Mouse (Mus musculus) lung, embryonic 15.5 days (tissue): ENCODE measurements around the gene Xlr3a. TPM values are rescaled to one million over a fixed set of nuclear protein-coding genes. Genes with fewer than 3 reads are reported as not detected.

Experiments
- ATAC-seq: fragments of 200-750 bp; cut with Nextera tagmentation; 2 replicates; pipeline ENCODE4 v1.8.0; 2017; ENCODE audit warnings: moderate number of reproducible peaks, borderline replicate concordance; ENCODE audit not compliant: low FRiP score, low TSS enrichment; ENCODE audit errors: extremely low read depth
- H3K27ac ChIP-seq: fragments of 300-500 bp; sonication (generic); 2 replicates; pipeline ENCODE4 v1.5.1; 2015; ENCODE audit warnings: moderate library complexity, mild to moderate bottlenecking, inconsistent platforms
- H3K27me3 ChIP-seq: fragments of 300-500 bp; sonication (generic); 2 replicates; pipeline ENCODE4 v1.6.1; 2015; ENCODE audit warnings: inconsistent platforms
- H3K36me3 ChIP-seq: fragments of 300-500 bp; sonication (generic); 2 replicates; pipeline ENCODE4 v1.6.1; 2015; ENCODE audit warnings: inconsistent platforms
- H3K4me1 ChIP-seq: fragments of 300-500 bp; sonication (generic); 2 replicates; pipeline ENCODE4 v1.6.1; 2015; ENCODE audit warnings: inconsistent platforms
- H3K4me2 ChIP-seq: fragments of 300-500 bp; sonication (generic); 2 replicates; pipeline ENCODE4 v1.6.1; 2015; ENCODE audit warnings: inconsistent platforms, mild to moderate bottlenecking, moderate library complexity
- H3K4me3 ChIP-seq: fragments of 300-500 bp; sonication (generic); 2 replicates; pipeline ENCODE4 v1.5.1; 2015; ENCODE audit warnings: mild to moderate bottlenecking, inconsistent platforms
- H3K9ac ChIP-seq: fragments of 300-500 bp; sonication (generic); 2 replicates; pipeline ENCODE4 v1.6.1; 2015; ENCODE audit warnings: inconsistent platforms
- H3K9me3 ChIP-seq: fragments of 300-500 bp; sonication (generic); 2 replicates; pipeline ENCODE4 v1.6.1; 2016; ENCODE audit warnings: inconsistent platforms
- WGBS: fragments of 180-500 bp; shearing (Covaris S2); methylation state at CpG from one replicate; pipeline ENCODE4 v1.1.7; 2015; 5-methylcytosine and 5-hydroxymethylcytosine counted together
- polyA plus RNA-seq: library from polyadenylated mRNA; unstranded; fragments of >200 nt; fragmentation: Nextera tagmentation; extraction: Ambion mirVana; gene quantifications from 2 replicates; pipeline ENCODE4 v1.2.1, GENCODE M21; 2015

Xlr3a gene
- polyA plus RNA-seq, 1 experiment from 2014 or later, result 2.2 TPM

- no peak overlapping the region for H3K4me3 ChIP-seq
- no peak overlapping the region for H3K9ac ChIP-seq
- no peaks in the 10 kb centered on the region for H3K27me3 ChIP-seq
- 15% methylated on average over 14 of the region's 14 CpGs for WGBS
- H3K27ac ChIP-seq, result no peak overlapping the region
- H3K4me2 ChIP-seq, result no peak overlapping the region; the same call in 1 of the 2 replicates
- ATAC-seq, result peak; percentile 92
- no peaks in the 10 kb centered on the region for H3K36me3 ChIP-seq
- H3K9me3 ChIP-seq, result no peaks in the 10 kb centered on the region
- no peaks in the 10 kb centered on the region for H3K4me1 ChIP-seq
Observed at GRCm38 (mm10) chrX:73053860-73054563, 42.9 kb downstream of the Xlr3a start.

- H3K9me3 ChIP-seq, result no peaks in the 10 kb centered on the region
- ATAC-seq, result no peak
- H3K4me3 ChIP-seq, result no peak overlapping the region
- H3K27ac ChIP-seq, result no peak overlapping the region
- H3K9ac ChIP-seq, result no peak overlapping the region
- H3K4me1 ChIP-seq, result no peaks in the 10 kb centered on the region
- H3K4me2 ChIP-seq, result no peak overlapping the region
- H3K27me3 ChIP-seq, result 0 out of 2 replicates have a peak, but pooled peaks cover 4% of the 10 kb centered on the region
- 79% methylated on average over 12 of the region's 12 CpGs for WGBS
- H3K36me3 ChIP-seq, result no peaks in the 10 kb centered on the region
Observed at GRCm38 (mm10) chrX:73039666-73040065, 57.2 kb downstream of the Xlr3a start.

- H3K27ac ChIP-seq, result no peak overlapping the region
- H3K4me3 ChIP-seq, result no peak overlapping the region
- 0 out of 2 replicates have a peak, but pooled peaks cover 4% of the 10 kb centered on the region for H3K27me3 ChIP-seq
- no peak for ATAC-seq
- H3K9ac ChIP-seq, result no peak overlapping the region
- H3K4me1 ChIP-seq, result no peaks in the 10 kb centered on the region
- H3K36me3 ChIP-seq, result no peaks in the 10 kb centered on the region
- no peak overlapping the region for H3K4me2 ChIP-seq
- no peaks in the 10 kb centered on the region for H3K9me3 ChIP-seq
- WGBS, result 82% methylated on average over 8 of the region's 8 CpGs
Observed at GRCm38 (mm10) chrX:73038831-73039230, 58.1 kb downstream of the Xlr3a start.

GRCm38 (mm10) chrX:73037003-73037402 lies 59.9 kb downstream of the Xlr3a start, which contains the start of gene Pnma5:
TSS of gene Pnma5 (minus strand) at chrX:73037103.
- H3K4me2 ChIP-seq, result no peak within 1 kb of the TSS
- ATAC-seq, result no peak
- H3K27ac ChIP-seq, result no peak within 1 kb of the TSS
- H3K9ac ChIP-seq, result no peak within 1 kb of the TSS
- H3K36me3 ChIP-seq, result no peaks in the 10 kb centered on the region
- H3K4me1 ChIP-seq, result no peaks in the 10 kb centered on the region
- H3K9me3 ChIP-seq, result no peaks in the 10 kb centered on the region
- no peak within 1 kb of the TSS for H3K4me3 ChIP-seq
- 0 out of 2 replicates have a peak, but pooled peaks cover 4% of the 10 kb centered on the region for H3K27me3 ChIP-seq
- 71% methylated on average over 1 of the region's 1 CpGs for WGBS

Other genes starting within 250 kb of the Xlr3a start
- 85.8 and 87.0 TPM in 2 replicates for gene Cetn2, start 178.7 kb downstream of the Xlr3a start, polyA plus RNA-seq
- 19.9 and 21.0 TPM in 2 replicates for gene Nsdhl, start 178.5 kb downstream of the Xlr3a start, polyA plus RNA-seq
- 7.1 TPM in 2 replicates for gene Zfp185, start 109.8 kb downstream of the Xlr3a start, polyA plus RNA-seq
- gene Pnma5, start 60.0 kb downstream of the Xlr3a start, polyA plus RNA-seq, result 0.08 TPM in 1 of 2 replicates, not detected in the other
- gene Pnma3, start 32.3 kb downstream of the Xlr3a start, polyA plus RNA-seq, result 0.17 and 0.18 TPM in 2 replicates
- 0.87 and 2.5 TPM in 2 replicates for gene Xlr4a, start 14.6 kb downstream of the Xlr3a start, polyA plus RNA-seq
- 0.11 and 0.14 TPM in 2 replicates for gene Gm14685, start 20.0 kb upstream of the Xlr3a start, polyA plus RNA-seq
- gene Xlr5b, start 51.7 kb upstream of the Xlr3a start, polyA plus RNA-seq, result not detected in 2 replicates
- not detected in 2 replicates for gene DXBay18, start 52.4 kb upstream of the Xlr3a start, polyA plus RNA-seq
- gene Spin2d, start 79.9 kb upstream of the Xlr3a start, polyA plus RNA-seq, result not detected in 2 replicates
- 9.5 and 10.6 TPM in 2 replicates for gene Xlr3b, start 95.1 kb upstream of the Xlr3a start, polyA plus RNA-seq
- gene Xlr4b, start 117.2 kb upstream of the Xlr3a start, polyA plus RNA-seq, result 0.48 and 1.2 TPM in 2 replicates
- 11.7 and 11.9 TPM in 2 replicates for gene F8a, start 131.2 kb upstream of the Xlr3a start, polyA plus RNA-seq
- 0.98 TPM in 1 of 2 replicates, not detected in the other for gene Xlr4c, start 146.0 kb upstream of the Xlr3a start, polyA plus RNA-seq
- gene Xlr3c, start 168.3 kb upstream of the Xlr3a start, polyA plus RNA-seq, result not detected in 2 replicates
- 0.17 TPM in 1 of 2 replicates, not detected in the other for gene Xlr5a, start 195.9 kb upstream of the Xlr3a start, polyA plus RNA-seq
- not detected in 2 replicates for gene Xlr5c, start 195.9 kb upstream of the Xlr3a start, polyA plus RNA-seq
- gene Gm45015, start 239.7 kb upstream of the Xlr3a start, polyA plus RNA-seq, result not detected in 2 replicates
- gene Zfp275, start 245.5 kb upstream of the Xlr3a start, polyA plus RNA-seq, result 13.3 and 13.5 TPM in 2 replicates